ENCODE assay signal across 22 mouse cellular contexts in the genomic region with DNA sequence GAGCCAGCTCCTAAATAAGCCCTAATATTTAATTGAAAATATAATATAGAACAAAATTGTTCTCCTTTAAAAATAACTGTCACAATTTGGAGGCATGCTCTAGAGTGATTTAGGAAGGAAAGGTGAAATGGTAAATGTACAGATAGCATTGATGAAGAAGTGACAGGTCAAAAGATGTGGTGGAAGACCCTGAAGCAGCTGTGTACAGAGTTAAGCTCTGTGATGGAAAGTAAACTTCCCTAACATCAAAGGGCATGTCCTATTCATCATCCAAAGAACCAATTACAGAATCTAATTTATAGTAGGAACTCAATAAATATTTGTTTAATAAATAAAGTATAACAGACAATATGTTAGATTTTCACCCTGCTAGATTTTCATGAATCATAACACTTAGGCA.
A peak's percentile ranks its signal among the peaks of the same experiment; 100 is the strongest.
DNase-seq lines count a peak whose midpoint lies in the region; ATAC-seq lines count a peak whose summit lies in the region.
"Had no signal": no experiment of that assay in that cellular context is flagged by ENCODE, and none has a peak within 500 bp of the region (broad histone marks: within the 10 kb centered on the region; RNA-seq: fewer than 3 reads in every experiment).

No protein-coding gene starts in this region.

- H3K4me2 ChIP-seq in forebrain, embryonic 11.5 days (ENCODE audit: low read depth, low read length, severe bottlenecking), result no peak overlapping the region
- H3K4me2 ChIP-seq in forebrain, embryonic 14.5 days (ENCODE audit: low read length), result no peak overlapping the region
- no peak overlapping the region for H3K4me2 ChIP-seq in hindbrain, embryonic 11.5 days (replicated peaks; ENCODE audit: low read depth, low read length)
- H3K4me2 ChIP-seq in hindbrain, embryonic 13.5 days, result no peak overlapping the region
- no peak overlapping the region for H3K4me2 ChIP-seq in midbrain, embryonic 11.5 days
- no peak overlapping the region for H3K4me2 ChIP-seq in neural tube, embryonic 11.5 days (ENCODE audit: low read depth)

- H3K36me3 ChIP-seq in forebrain, embryonic 11.5 days (ENCODE audit: control insufficient read depth, insufficient read depth, low read length), result no peaks in the 10 kb centered on the region
- no peaks in the 10 kb centered on the region for H3K36me3 ChIP-seq in forebrain, embryonic 14.5 days (ENCODE audit: control insufficient read depth, insufficient read depth, low read length)
- H3K36me3 ChIP-seq in hindbrain, embryonic 11.5 days (ENCODE audit: control insufficient read depth, insufficient read depth, low read length), result no peaks in the 10 kb centered on the region
- H3K36me3 ChIP-seq in hindbrain, embryonic 13.5 days, result no peaks in the 10 kb centered on the region
- H3K36me3 ChIP-seq in midbrain, embryonic 11.5 days (ENCODE audit: control insufficient read depth, insufficient read depth, low read length), result no peaks in the 10 kb centered on the region
- no peaks in the 10 kb centered on the region for H3K36me3 ChIP-seq in midbrain, embryonic 10.5 days
- no peaks in the 10 kb centered on the region for H3K36me3 ChIP-seq in neural tube, embryonic 11.5 days (ENCODE audit: control insufficient read depth, insufficient read depth, low read length)
- H3K36me3 ChIP-seq: G1E had no signal

- no peak overlapping the region for H3K4me3 ChIP-seq in forebrain, embryonic 11.5 days (ENCODE audit: low read depth, low read length)
- no peak overlapping the region for H3K4me3 ChIP-seq in forebrain, embryonic 14.5 days (ENCODE audit: low read depth, low read length)
- H3K4me3 ChIP-seq in hindbrain, embryonic 11.5 days (ENCODE audit: low read depth, low read length), result no peak overlapping the region
- no peak overlapping the region for H3K4me3 ChIP-seq in hindbrain, embryonic 13.5 days
- no peak overlapping the region for H3K4me3 ChIP-seq in midbrain, embryonic 11.5 days (ENCODE audit: low read depth, low read length)
- no peak overlapping the region for H3K4me3 ChIP-seq in midbrain, embryonic 10.5 days
- no peak overlapping the region for H3K4me3 ChIP-seq in neural tube, embryonic 11.5 days (ENCODE audit: low read depth, low read length)

- H3K4me1 ChIP-seq in forebrain, embryonic 11.5 days (replicated peaks; ENCODE audit: control insufficient read depth, insufficient read depth, low read length), result no peaks in the 10 kb centered on the region
- H3K4me1 ChIP-seq in forebrain, embryonic 14.5 days (ENCODE audit: control insufficient read depth, insufficient read depth, low read length), result no peaks in the 10 kb centered on the region
- no peaks in the 10 kb centered on the region for H3K4me1 ChIP-seq in hindbrain, embryonic 11.5 days (replicated peaks; ENCODE audit: control insufficient read depth, insufficient read depth, low read length)
- no peaks in the 10 kb centered on the region for H3K4me1 ChIP-seq in hindbrain, embryonic 13.5 days (replicated peaks)
- H3K4me1 ChIP-seq in midbrain, embryonic 11.5 days (ENCODE audit: control insufficient read depth, insufficient read depth, low read length), result peaks cover 2% of the 10 kb centered on the region; the same call in 1 of the 2 replicates
- peaks cover 22% of the 10 kb centered on the region for H3K4me1 ChIP-seq in midbrain, embryonic 10.5 days
- no peaks in the 10 kb centered on the region for H3K4me1 ChIP-seq in neural tube, embryonic 11.5 days (ENCODE audit: control insufficient read depth, insufficient read depth, low read length)

- DNase-seq in forebrain, embryonic 11.5 days (ENCODE audit: low spot score), result no peak
- DNase-seq in forebrain, embryonic 14.5 days (ENCODE audit: low spot score), result no peak
- DNase-seq in hindbrain, embryonic 11.5 days (ENCODE audit: low spot score), result no peak
- DNase-seq in midbrain, embryonic 11.5 days (ENCODE audit: low spot score, missing footprints), result no peak
- DNase-seq in midbrain, embryonic 10.5 days (ENCODE audit: low spot score), result no peak
- no peak for DNase-seq in neural tube, embryonic 11.5 days (ENCODE audit: low spot score)
- DNase-seq in neural tube, embryonic 10.5 days (ENCODE audit: extremely low spot score, low spot score), result no peak
- DNase-seq: adrenal gland, adult 2 months; adrenal gland, adult 8-10 months; adrenal gland, postnatal 10 days; adrenal gland, postnatal 14 days; adrenal gland, postnatal 25 days; adrenal gland, postnatal 36 days; B cell, adult 2 months; cerebellum, adult 11 months; cerebellum, adult 11-12 months had no signal

- H3K27me3 ChIP-seq in forebrain, embryonic 11.5 days (ENCODE audit: control insufficient read depth, insufficient read depth, low read length), result no peaks in the 10 kb centered on the region
- H3K27me3 ChIP-seq in forebrain, embryonic 14.5 days (replicated peaks; ENCODE audit: control insufficient read depth, insufficient read depth, low read length), result no peaks in the 10 kb centered on the region
- no peaks in the 10 kb centered on the region for H3K27me3 ChIP-seq in hindbrain, embryonic 11.5 days (ENCODE audit: control insufficient read depth, insufficient read depth, low read length)
- H3K27me3 ChIP-seq in hindbrain, embryonic 13.5 days, result no peaks in the 10 kb centered on the region
- H3K27me3 ChIP-seq in midbrain, embryonic 11.5 days (ENCODE audit: control insufficient read depth, insufficient read depth, low read length), result no peaks in the 10 kb centered on the region
- no peaks in the 10 kb centered on the region for H3K27me3 ChIP-seq in midbrain, embryonic 10.5 days (ENCODE audit: low read depth, poor library complexity, severe bottlenecking)
- no peaks in the 10 kb centered on the region for H3K27me3 ChIP-seq in neural tube, embryonic 11.5 days (ENCODE audit: control insufficient read depth, insufficient read depth, low read length)
- H3K27me3 ChIP-seq: CH12.LX, Patski had no signal

- H3K9me3 ChIP-seq in forebrain, embryonic 11.5 days (ENCODE audit: control insufficient read depth, low read length), result no peaks in the 10 kb centered on the region
- H3K9me3 ChIP-seq in forebrain, embryonic 14.5 days (replicated peaks; ENCODE audit: control insufficient read depth, low read length), result no peaks in the 10 kb centered on the region
- no peaks in the 10 kb centered on the region for H3K9me3 ChIP-seq in hindbrain, embryonic 11.5 days (ENCODE audit: control insufficient read depth, low read length)
- H3K9me3 ChIP-seq in hindbrain, embryonic 13.5 days, result no peaks in the 10 kb centered on the region
- H3K9me3 ChIP-seq in midbrain, embryonic 11.5 days (ENCODE audit: control insufficient read depth, low read length), result no peaks in the 10 kb centered on the region
- H3K9me3 ChIP-seq in midbrain, embryonic 10.5 days (replicated peaks), result no peaks in the 10 kb centered on the region
- no peaks in the 10 kb centered on the region for H3K9me3 ChIP-seq in neural tube, embryonic 11.5 days (ENCODE audit: control insufficient read depth, low read length)
- H3K9me3 ChIP-seq: G1E had no signal

- 0 out of 2 replicates have a peak, but pooled peaks have one; percentile 4 for ATAC-seq in forebrain, embryonic 11.5 days (replicated peaks; ENCODE audit: low FRiP score)
- no peak for ATAC-seq in forebrain, embryonic 14.5 days
- ATAC-seq in hindbrain, embryonic 11.5 days (ENCODE audit: low FRiP score), result peak; percentile 55; the same call in 1 of the 2 replicates
- no peak for ATAC-seq in hindbrain, embryonic 13.5 days (ENCODE audit: low FRiP score)
- peak; percentile 67 for ATAC-seq in midbrain, embryonic 11.5 days (ENCODE audit: low FRiP score)
- ATAC-seq in neural tube, embryonic 11.5 days (ENCODE audit: insufficient read depth, low FRiP score, low TSS enrichment), result peak; percentile 54
- ATAC-seq: activated CD4-positive, CD25-positive, alpha-beta regulatory T cell, adult 4 months; CD4-positive, CD25-positive, alpha-beta regulatory T cell, adult 4 months; Patski had no signal

- no peak overlapping the region for H3K9ac ChIP-seq in forebrain, embryonic 11.5 days (ENCODE audit: low read length)
- no peak overlapping the region for H3K9ac ChIP-seq in forebrain, embryonic 14.5 days (ENCODE audit: low read length)
- no peak overlapping the region for H3K9ac ChIP-seq in hindbrain, embryonic 11.5 days (ENCODE audit: low read depth, low read length)
- no peak overlapping the region for H3K9ac ChIP-seq in hindbrain, embryonic 13.5 days
- no peak overlapping the region for H3K9ac ChIP-seq in midbrain, embryonic 11.5 days (ENCODE audit: low read length)
- no peak overlapping the region for H3K9ac ChIP-seq in neural tube, embryonic 11.5 days (ENCODE audit: low read length)

- H3K27ac ChIP-seq in forebrain, embryonic 11.5 days (ENCODE audit: low read depth, low read length), result no peak overlapping the region
- no peak overlapping the region for H3K27ac ChIP-seq in forebrain, embryonic 14.5 days (ENCODE audit: low read depth, low read length)
- no peak overlapping the region for H3K27ac ChIP-seq in hindbrain, embryonic 11.5 days (ENCODE audit: low read depth, low read length)
- H3K27ac ChIP-seq in hindbrain, embryonic 13.5 days, result no peak overlapping the region
- H3K27ac ChIP-seq in midbrain, embryonic 11.5 days (ENCODE audit: low read depth, low read length), result no peak overlapping the region
- no peak overlapping the region for H3K27ac ChIP-seq in midbrain, embryonic 10.5 days (replicated peaks)
- no peak overlapping the region for H3K27ac ChIP-seq in neural tube, embryonic 11.5 days (ENCODE audit: low read depth, low read length)

Comparison
In these comparisons a context has a peak if more than half of its experiments do, and no peak if none do; other contexts are left out.
1. ATAC-seq: peak in forebrain, embryonic 11.5 days (single experiment), hindbrain, embryonic 11.5 days (single experiment), midbrain, embryonic 11.5 days (single experiment) and neural tube, embryonic 11.5 days (single experiment); none in forebrain, embryonic 14.5 days (single experiment) and hindbrain, embryonic 13.5 days (single experiment).